Mouse (Mus musculus) macrophage (primary cell): Measurements from ENCODE around the gene Prdm16. TPM values are rescaled to one million over a fixed set of nuclear protein-coding genes. Genes with fewer than 3 reads are reported as not detected.

Experiments used
- H3K27ac ChIP-seq: fragments of 350-480 bp; formaldehyde crosslinking; 2 replicates; pipeline ENCODE4 v1.9.0; 2021
- H3K36me3 ChIP-seq: fragments of 350-480 bp; formaldehyde crosslinking; 2 replicates; pipeline ENCODE4 v1.9.0; 2021; ENCODE audit errors: inconsistent target
- H3K4me3 ChIP-seq: fragments of 350-480 bp; formaldehyde crosslinking; 2 replicates; pipeline ENCODE4 v1.9.0; 2021; ENCODE audit errors: inconsistent target
- H3K79me2 ChIP-seq: fragments of 350-480 bp; formaldehyde crosslinking; 2 replicates; pipeline ENCODE4 v1.9.0; 2021; ENCODE audit errors: inconsistent target
- WGBS: methylation state at CpG from one replicate; pipeline ENCODE4 v1.1.7; 2026; ENCODE audit warnings: inconsistent platforms; ENCODE audit not compliant: missing documents; 5-methylcytosine and 5-hydroxymethylcytosine counted together
- polyA plus RNA-seq: library from polyadenylated mRNA; stranded (reverse); fragments of 250-400 nt; gene quantifications from 3 replicates; pipeline ENCODE4 v1.2.4, GENCODE M21; 2018; ENCODE audit warnings: inconsistent platforms

Prdm16 gene
- polyA plus RNA-seq, 1 experiment from 2014 or later: 1.6 TPM

DNA sequence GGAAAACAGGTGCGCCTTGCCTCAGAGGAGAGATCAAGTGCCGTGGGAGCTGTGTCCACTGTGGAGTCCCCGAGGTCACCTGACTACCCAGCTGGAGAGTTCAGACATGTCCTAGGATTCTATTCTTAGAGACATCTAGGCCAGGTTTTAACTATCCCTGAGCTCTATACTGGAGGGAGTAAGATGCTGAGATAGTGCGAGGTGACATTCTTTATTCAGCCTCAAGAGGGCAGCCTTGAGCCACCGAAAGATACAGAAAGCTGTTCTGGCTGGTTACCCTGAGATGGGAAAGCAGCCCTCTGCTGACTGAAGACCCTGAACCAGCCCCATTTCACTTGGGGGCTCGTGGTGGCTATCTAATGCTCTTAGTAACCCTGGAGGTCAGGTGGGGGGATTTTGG, 307.8 kb downstream of the Prdm16 start:
- no peak overlapping the region for H3K27ac ChIP-seq
- H3K36me3 ChIP-seq: no peaks in the 10 kb centered on the region
- no peak overlapping the region for H3K4me3 ChIP-seq
- no peaks in the 10 kb centered on the region for H3K79me2 ChIP-seq
- 46% methylated on average over 6 of the region's 6 CpGs for WGBS

DNA sequence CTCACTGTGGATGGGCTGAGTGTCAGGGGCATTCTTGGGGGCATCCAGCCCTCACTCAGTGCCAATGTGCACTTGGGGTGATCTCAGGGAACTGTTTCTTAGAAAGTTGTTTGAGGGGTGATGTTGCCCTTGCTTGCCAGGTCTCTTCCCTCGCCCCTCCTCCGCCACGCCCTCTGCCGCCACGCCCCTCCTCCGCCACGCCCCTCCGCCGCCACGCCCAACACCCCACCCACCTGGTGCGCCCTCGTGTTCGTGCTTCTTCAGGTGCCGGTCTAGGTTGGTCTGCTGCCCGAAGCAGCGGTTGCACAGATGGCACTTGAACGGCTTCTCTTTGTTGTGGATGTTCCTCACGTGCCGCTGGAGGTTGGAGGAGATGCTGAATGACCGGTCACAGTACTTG, 308.2 kb downstream of the Prdm16 start:
- no peaks in the 10 kb centered on the region for H3K79me2 ChIP-seq
- 82% methylated on average over 20 of the region's 20 CpGs for WGBS
- no peaks in the 10 kb centered on the region for H3K36me3 ChIP-seq
- no peak overlapping the region for H3K27ac ChIP-seq
- H3K4me3 ChIP-seq: no peak overlapping the region

DNA sequence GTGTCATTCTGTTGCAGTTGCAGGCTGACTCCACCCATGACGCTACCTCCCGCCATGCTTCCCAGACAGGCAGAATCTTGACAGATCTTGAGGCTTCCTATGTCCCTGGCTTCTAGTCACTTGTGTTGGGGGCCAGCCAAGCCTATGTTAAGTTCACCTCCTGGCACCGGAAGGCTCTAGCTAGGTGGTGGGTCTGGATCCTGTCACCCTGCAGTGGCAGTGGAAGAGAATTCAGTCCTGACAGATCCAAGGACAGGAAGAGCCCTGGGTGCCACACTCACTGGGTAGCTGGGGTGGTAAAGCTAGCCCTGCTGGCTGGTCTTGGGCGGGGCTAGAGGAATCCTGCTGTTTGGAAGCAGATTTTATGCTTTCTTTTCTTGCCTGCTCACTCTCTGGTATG, 311.3 kb downstream of the Prdm16 start:
- Histone ChIP-seq H3K27ac (no peak overlapping the region), H3K79me2 (no peaks in the 10 kb centered on the region), H3K36me3 (no peaks in the 10 kb centered on the region), H3K4me3 (no peak overlapping the region)
- 95% methylated on average over 4 of the region's 4 CpGs for WGBS

DNA sequence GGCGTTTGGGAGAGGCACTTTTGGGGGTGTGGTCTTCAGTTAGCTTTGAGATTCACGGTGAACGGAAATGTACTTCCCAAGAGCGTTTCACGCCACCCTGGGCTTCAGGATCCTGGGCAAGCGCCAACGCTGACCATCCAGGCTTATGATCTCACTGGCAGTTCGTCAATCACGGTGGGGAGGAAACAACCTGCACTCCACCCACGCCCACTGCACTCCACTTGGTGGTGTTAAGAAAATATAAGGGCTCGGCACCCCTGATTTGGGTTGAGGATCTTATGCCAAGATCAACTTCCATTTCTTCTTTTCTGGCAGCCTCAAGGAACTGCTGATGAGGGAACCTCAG, 323.1 kb downstream of the Prdm16 start:
- H3K4me3 ChIP-seq: no peak overlapping the region
- H3K36me3 ChIP-seq: no peaks in the 10 kb centered on the region
- no peaks in the 10 kb centered on the region for H3K79me2 ChIP-seq
- 86% methylated on average over 11 of the region's 11 CpGs for whole genome bisulfite sequencing
- no peak overlapping the region for H3K27ac ChIP-seq

DNA sequence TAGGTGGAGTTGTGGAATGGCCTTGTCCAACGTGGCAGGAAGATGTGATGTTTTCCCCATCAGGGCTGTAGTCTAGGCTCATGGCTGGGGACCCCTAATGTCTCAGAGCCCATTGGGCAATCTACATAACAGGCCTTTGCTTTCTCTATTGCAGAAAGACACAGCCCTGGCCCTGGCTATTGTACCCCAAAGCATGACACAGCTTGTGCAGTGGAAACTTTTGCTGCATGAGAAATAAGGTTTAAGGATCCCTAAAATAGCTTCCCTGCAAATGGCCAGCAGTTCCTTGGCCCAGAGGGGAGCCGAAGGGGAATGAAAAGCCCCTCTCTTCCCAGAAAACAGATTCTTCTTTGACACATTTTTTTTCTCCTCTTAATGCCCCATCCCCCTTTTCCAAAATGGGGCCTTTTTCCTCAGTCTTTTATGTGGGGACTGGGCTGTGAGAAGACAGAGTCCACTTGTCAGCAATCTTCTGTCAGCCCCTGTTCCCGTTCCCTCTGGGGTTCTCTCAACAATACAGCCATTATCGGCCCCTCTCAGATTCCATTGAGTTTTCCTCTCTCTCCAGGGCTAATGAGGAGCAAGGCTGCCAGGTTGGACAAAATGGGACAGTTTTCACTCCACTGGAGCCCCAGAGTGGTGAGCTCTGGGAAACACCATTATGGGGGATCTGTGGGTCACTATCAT, 323.6 kb downstream of the Prdm16 start:
- 73% methylated on average over 4 of the region's 4 CpGs for WGBS
- Histone ChIP-seq H3K4me3 (no peak overlapping the region), H3K27ac (no peak overlapping the region), H3K36me3 (no peaks in the 10 kb centered on the region), H3K79me2 (no peaks in the 10 kb centered on the region)

DNA sequence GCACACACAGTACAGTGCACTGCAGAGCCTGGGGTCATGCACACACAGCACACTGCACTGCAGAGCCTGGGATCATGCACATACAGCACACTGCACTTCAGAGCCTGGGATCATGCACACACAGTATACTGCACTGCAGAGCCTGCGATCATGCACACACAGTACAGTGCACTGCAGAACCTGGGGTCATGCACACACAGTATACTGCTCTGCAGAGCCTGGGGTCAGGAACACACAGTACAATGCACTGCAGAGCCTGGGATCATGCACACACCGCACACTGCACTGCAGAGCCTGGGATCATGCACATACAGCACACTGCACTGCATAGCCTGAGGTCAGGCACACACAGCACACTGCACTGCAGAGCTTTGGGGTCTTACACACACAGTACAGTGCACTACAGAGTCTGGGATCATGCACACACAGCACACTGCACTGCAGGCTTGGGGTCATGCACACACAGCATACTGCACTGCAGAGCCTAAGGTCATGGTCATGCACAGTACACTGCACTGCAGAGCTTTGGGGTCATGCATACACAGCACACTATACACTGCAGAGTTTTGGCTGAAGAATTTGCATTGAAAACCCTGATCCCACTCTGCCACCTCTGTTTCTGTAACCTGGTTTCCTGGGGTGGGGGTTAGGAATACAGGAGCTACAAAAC, 324.4 kb downstream of the Prdm16 start:
- Histone ChIP-seq H3K4me3 (no peak overlapping the region), H3K36me3 (no peaks in the 10 kb centered on the region), H3K79me2 (no peaks in the 10 kb centered on the region), H3K27ac (no peak overlapping the region)
- 86% methylated on average over 2 of the region's 2 CpGs for WGBS

DNA sequence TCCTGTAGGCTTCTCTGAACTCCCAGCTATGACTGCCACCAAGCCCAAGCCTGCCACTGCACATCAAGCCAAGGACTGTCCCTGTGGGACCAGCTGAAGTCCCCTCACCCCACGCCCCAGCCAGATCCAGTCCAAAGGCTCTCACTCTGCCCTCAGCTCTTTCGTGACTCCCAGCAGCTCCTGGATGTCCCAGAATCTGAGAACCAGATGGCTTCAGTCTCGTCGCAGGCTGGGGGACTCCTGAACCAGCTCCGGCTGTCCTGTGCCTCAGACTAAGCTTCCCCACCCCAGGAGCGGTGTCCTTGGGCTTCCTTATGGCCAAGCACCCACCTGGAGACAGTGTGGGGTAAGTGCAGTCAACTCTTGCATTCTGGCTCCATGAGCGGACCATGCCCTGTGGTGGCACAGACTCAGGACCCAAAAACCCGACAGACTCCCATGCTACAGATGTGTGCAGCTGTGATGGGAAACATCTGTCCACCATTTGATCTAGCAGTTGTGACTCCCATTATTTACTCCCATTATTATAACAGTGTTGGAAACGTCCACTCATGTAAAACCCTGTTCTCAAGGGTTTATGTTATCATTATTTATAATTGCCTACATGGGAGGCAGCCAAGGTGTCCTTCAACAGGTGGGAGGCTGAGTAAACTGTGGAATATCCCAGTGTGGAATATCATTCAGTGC, 326.0 kb downstream of the Prdm16 start:
- Histone ChIP-seq H3K4me3 (no peak overlapping the region), H3K27ac (no peak overlapping the region), H3K36me3 (no peaks in the 10 kb centered on the region), H3K79me2 (no peaks in the 10 kb centered on the region)
- 88% methylated on average over 9 of the region's 9 CpGs for WGBS

DNA sequence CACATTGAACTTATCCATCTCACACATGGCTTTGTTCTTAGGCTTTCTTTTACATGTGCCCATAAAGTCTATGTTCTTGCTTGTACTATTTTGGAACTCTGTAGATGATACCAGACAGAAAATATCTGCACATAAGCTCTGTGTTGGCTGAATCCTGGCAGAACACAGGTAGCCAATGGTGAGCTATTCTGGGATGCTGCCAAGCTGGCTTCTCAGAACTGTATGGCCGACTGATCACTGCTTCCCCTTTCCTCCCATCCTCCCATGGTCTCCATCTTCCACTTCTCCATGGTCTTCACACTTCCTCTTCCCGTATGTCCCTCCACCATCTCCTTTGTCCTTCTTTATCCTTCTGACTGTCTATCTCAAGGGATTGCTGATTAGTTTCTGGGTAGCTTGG, 327.5 kb downstream of the Prdm16 start:
- WGBS: 25% methylated on average over 2 of the region's 2 CpGs
- no peaks in the 10 kb centered on the region for H3K36me3 ChIP-seq
- no peaks in the 10 kb centered on the region for H3K79me2 ChIP-seq
- H3K27ac ChIP-seq: no peak overlapping the region
- no peak overlapping the region for H3K4me3 ChIP-seq

DNA sequence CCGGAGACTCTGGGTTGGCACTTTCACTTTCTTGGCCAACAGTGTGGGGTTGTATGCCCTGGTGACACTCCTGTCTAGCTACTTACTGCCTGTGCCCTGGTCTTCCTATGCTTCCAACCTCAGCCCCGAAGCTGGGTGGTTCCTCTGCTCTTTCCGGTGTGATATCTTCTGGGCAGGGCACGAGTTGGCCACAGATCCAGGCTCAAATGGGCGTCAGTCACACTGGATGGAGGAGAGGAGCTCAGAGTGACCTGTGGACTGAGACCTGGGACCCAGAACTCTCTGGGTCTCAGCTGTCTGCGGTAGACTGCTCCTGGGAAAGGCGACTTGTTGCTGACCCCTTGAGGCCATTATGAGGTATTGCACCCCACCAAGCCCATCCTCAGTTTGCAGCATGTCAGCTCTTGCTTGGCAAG, 335.2 kb downstream of the Prdm16 start, which contains the start of gene Arhgef16:
Gene Arhgef16 (minus strand): TSS at position 211 of the 416 bp plus-strand sequence.
- no peaks in the 10 kb centered on the region for H3K79me2 ChIP-seq
- 15% methylated on average over 5 of the region's 7 CpGs for WGBS
- H3K27ac ChIP-seq: no peak within 1 kb of the TSS
- no peaks in the 10 kb centered on the region for H3K36me3 ChIP-seq
- H3K4me3 ChIP-seq: no peak within 1 kb of the TSS

DNA sequence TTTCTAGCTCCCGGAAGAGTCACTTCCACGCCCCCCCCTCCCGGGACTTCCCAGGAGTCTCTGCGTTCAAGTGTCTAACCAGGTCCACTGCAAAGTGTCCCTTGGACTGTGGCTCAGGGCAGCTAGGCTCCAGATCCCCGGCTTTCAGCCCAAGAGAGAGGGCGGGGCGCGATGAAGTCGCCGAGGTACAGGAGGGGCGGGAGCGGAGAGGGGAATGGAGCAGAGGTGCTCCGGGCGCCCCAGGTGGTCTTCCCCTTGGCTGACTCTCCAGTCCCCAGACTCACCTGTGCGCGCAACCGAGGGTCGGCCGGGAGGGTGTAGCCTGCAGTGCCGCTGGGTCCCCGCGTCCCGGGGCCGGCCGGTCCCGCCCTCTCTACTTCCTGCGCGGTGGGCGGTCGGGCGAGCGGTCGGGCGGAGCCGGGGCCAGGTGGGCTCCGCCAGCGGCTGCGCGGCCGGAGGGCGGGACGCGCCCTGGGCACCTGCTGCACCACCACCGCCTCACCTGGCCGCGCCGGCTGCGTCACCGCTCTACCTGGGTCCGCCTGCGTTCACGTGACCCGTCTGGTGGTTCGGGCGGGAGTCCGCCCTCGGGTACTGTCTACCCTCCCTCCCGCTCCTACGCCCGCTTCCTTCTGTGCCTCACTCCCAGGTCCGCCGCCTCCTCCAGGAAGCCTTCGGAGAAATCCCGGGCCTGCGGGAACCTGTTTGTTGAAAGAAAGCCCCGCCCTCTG, 337.0 kb downstream of the Prdm16 start:
- WGBS: 3% methylated on average over 65 of the region's 66 CpGs
- H3K36me3 ChIP-seq: no peaks in the 10 kb centered on the region
- no peak overlapping the region for H3K27ac ChIP-seq
- no peaks in the 10 kb centered on the region for H3K79me2 ChIP-seq
- no peak overlapping the region for H3K4me3 ChIP-seq

DNA sequence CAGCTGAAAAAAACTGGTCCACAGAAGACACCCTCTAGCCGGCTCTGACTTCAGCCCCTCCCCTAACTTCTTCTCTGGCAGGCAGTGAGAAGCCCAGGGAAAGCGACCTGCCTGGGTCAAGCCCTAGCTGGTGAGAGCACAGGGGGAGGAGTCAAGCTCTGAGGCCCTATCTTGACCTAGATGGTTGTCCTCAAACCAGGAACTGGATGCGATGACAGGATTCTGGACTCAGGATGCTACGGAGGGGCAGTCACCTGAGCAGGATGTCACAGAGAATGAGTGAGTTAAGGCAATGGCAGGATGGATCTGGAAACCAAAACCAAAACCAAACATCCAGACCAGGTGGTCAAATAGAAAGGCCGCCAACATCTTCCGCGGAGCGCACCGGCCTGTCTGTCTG, 338.9 kb downstream of the Prdm16 start:
- no peaks in the 10 kb centered on the region for H3K79me2 ChIP-seq
- WGBS: 41% methylated on average over 9 of the region's 9 CpGs
- no peak overlapping the region for H3K4me3 ChIP-seq
- H3K27ac ChIP-seq: no peak overlapping the region
- no peaks in the 10 kb centered on the region for H3K36me3 ChIP-seq

DNA sequence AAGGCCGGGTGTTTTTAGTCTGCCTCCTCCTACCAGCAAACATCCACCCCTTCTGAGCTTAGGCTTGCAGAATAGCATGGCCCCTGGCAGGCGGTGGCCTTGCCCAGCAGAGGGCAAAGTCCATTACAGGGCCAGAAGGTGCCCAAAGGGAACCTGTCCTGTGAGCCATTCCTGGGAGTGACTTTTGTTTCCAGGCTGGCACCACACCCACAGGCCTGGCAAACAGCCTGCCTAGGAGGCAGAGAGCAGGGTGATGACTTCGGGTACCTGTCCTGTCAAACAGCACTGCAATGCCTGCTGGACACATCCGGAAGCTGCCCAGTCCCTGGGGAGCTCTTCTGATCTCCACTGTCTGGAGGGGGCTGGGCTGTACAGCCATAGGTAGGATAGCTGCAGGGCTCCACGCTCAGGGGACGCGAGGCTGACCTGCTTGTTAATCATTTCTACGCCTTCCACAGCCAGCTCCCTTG, 342.4 kb downstream of the Prdm16 start:
- WGBS: 88% methylated on average over 8 of the region's 8 CpGs
- Histone ChIP-seq H3K27ac (no peak overlapping the region), H3K36me3 (no peaks in the 10 kb centered on the region)

DNA sequence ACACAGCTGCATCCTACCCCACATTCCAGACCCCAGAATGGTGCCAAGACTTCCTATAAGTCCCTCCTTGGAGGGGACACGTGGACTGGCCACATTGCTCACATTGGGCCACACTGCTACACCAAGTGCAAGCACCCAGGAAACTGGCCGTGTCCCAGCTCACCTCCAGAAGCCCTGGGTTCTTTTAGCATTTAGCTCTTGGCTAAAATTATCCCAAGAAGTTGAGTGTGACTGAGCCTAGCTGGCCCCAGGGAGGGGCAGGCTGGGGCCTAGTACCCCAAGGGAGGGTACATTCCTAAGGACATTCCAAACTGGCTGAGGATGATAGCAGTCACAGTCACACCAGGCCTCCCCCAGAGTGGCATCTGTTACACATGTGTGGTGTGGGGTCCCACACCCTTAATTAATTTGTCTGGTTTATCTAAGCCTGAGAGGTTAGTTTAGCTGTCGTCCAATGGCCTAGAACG, 342.9 kb downstream of the Prdm16 start:
- Histone ChIP-seq H3K36me3 (no peaks in the 10 kb centered on the region), H3K4me3 (no peak overlapping the region), H3K27ac (no peak overlapping the region), H3K79me2 (no peaks in the 10 kb centered on the region)
- WGBS: 89% methylated on average over 4 of the region's 4 CpGs

More for the DNA sequence above, 342.4 kb downstream of the Prdm16 start:
- Histone ChIP-seq H3K4me3 (no peak overlapping the region), H3K79me2 (no peaks in the 10 kb centered on the region)

DNA sequence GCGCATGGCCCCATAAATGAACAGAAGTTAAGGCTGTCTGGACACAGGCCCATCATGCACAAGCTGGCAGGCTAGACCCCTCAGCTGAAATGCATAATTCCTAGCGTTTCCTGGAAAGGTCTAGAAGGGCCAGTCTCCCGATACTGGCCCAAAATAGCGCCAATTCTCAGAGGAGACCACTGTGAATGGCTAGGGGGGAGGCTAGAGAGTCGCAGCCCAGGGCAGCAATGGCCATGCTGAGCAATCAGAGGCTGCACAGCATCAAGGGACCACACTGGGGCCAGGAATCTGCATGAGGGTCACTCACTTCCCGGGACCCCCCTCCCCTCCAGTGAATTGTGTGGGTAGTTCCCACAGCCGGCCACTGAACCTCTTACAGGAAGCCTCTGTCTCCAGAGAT, 353.0 kb downstream of the Prdm16 start:
- H3K4me3 ChIP-seq: no peak overlapping the region
- no peaks in the 10 kb centered on the region for H3K79me2 ChIP-seq
- no peak overlapping the region for H3K27ac ChIP-seq
- no peaks in the 10 kb centered on the region for H3K36me3 ChIP-seq
- WGBS: 78% methylated on average over 6 of the region's 7 CpGs
